Mouse (Mus musculus) stomach, postnatal 0 days (tissue): ENCODE results near the gene Hoxa10. TPM values are rescaled to one million over a fixed set of nuclear protein-coding genes. Genes with fewer than 3 reads are reported as not detected.
A peak's percentile ranks its signal among the peaks of the same experiment; 100 is the strongest.

Experiments used
- ATAC-seq: fragments of 200-750 bp; cut with Nextera tagmentation; 2 replicates; pipeline ENCODE4 v1.8.0; 2017; ENCODE audit not compliant: low FRiP score, low TSS enrichment
- DNase-seq: peaks from one replicate; pipeline ENCODE4 v3.0.0-alpha.2; 2016; ENCODE audit warnings: low spot score
- H3K27ac ChIP-seq: fragments of 300-500 bp; sonication (generic); replicated peaks from 2 replicates; pipeline ENCODE4 v1.5.1; 2014; ENCODE audit warnings: mild to moderate bottlenecking, control low read depth
- H3K27me3 ChIP-seq: fragments of 300-500 bp; sonication (generic); 2 replicates; pipeline ENCODE4 v1.6.1; 2014; ENCODE audit warnings: low read length; ENCODE audit not compliant: control insufficient read depth, insufficient read depth
- H3K36me3 ChIP-seq: fragments of 300-500 bp; sonication (generic); 2 replicates; pipeline ENCODE4 v1.6.1; 2014; ENCODE audit warnings: low read length, mixed read lengths; ENCODE audit not compliant: control insufficient read depth, insufficient read depth
- H3K4me1 ChIP-seq: fragments of 300-500 bp; sonication (generic); replicated peaks from 2 replicates; pipeline ENCODE4 v1.6.1; 2014; ENCODE audit warnings: antibody characterized with exemption; ENCODE audit not compliant: control insufficient read depth, insufficient read depth
- H3K4me2 ChIP-seq: fragments of 300-500 bp; sonication (generic); replicated peaks from 2 replicates; pipeline ENCODE4 v1.6.1; 2014; ENCODE audit warnings: low read depth, mild to moderate bottlenecking, control low read depth, moderate library complexity
- H3K4me3 ChIP-seq: fragments of 300-500 bp; sonication (generic); 2 replicates; pipeline ENCODE4 v1.5.1; 2014; ENCODE audit warnings: low read depth, low read length, control low read depth
- H3K9ac ChIP-seq: fragments of 300-500 bp; sonication (generic); 2 replicates; pipeline ENCODE4 v1.6.1; 2014; ENCODE audit warnings: mild to moderate bottlenecking, low read length, control low read depth, mixed read lengths
- H3K9me3 ChIP-seq: fragments of 300-500 bp; sonication (generic); 2 replicates; pipeline ENCODE4 v1.6.1; 2016; ENCODE audit warnings: low read length; ENCODE audit not compliant: control insufficient read depth
- CTCF ChIP-seq: IDR thresholded peaks from 2 replicates; pipeline ENCODE4 v1.5.1; 2016; ENCODE audit warnings: antibody characterized with exemption, low read depth, mild to moderate bottlenecking, moderate library complexity
- EP300 ChIP-seq: optimal IDR thresholded peaks from 2 replicates; pipeline ENCODE3; 2016; ENCODE audit warnings: antibody characterized with exemption
- WGBS: fragments of 180-500 bp; shearing (Covaris S2); extraction: QIAGEN DNeasy Blood & Tissue Kit; methylation state at CpG from one replicate; pipeline ENCODE4 v1.1.7; 2014; 5-methylcytosine and 5-hydroxymethylcytosine counted together
- polyA plus RNA-seq: library from polyadenylated mRNA; unstranded; fragments of >200 nt; fragmentation: Nextera tagmentation; extraction: Ambion mirVana; gene quantifications from 2 replicates; pipeline ENCODE4 v1.2.1, GENCODE M21; 2015

Hoxa10 gene
- polyA plus RNA-seq, 1 experiment from 2014 or later: not detected

DNA sequence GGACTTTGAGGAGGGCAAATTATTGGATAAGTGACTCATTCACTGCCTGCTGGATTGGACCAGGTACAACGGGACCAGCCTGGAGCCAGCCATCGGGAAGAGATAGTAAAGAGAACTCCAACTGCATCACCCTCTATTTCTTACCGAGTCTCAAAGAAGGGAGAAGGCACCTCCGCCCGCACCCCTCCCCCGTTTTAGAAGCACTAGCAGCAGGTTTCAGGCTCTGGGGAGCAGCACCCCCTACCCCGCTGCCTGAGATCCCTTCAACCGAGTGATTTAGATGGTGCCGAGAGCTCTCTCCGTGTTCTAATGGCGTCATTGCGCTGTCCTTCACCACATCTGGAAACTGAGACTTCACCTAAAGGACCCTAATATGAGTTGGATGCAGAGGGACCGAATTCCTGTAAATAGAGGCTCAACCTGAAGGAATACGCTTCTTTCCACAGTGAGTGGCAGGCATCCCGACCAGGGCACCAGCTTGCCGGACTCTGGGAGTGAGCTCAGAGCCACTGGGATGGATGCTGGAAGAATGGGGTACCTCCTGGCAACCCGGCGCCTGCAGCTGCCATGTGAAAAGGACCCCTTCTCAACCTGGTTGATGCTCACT lies 24.8 kb upstream of the Hoxa10 start:
- TF ChIP-seq CTCF (no peak), EP300 (no peak)

DNA sequence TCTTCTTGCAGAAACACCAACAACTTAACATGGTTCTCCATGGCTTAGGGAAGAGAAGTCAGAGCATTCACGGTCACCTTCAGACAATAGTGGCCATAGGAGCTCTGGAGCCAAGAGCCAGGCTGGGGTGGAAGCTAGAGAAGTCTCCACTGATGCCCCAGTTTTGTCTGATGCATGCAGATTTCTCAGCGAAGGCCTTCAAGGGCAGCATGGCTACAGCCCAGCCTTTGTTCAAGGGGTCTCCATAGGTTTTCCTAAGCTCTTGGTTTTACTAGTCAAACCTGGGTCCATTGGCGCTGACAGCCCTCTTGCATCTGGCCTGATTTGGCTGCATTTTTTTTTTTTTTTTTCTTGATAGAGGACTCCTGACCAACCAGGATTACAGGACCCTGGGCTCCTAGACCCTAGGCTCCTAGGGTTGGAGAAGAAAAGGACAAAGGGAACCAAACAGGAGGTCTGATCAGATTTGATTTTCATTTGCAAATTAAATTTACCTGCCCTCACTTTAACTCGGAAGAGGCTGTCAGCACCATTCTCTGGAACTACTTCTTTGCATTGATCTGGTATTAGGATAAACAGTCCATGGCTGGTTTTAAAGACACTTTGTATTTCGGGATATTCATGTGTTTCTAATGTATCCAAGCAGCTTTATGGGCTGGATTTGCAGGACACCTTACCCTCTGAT lies 23.6 kb upstream of the Hoxa10 start:
- H3K4me1 ChIP-seq: no peaks in the 10 kb centered on the region
- WGBS: 5% methylated on average over 5 of the region's 5 CpGs
- no peak for TF ChIP-seq EP300
- TF ChIP-seq CTCF: no peak
- no peak for DNase-seq
- no peak overlapping the region for H3K4me3 ChIP-seq
- no peaks in the 10 kb centered on the region for H3K36me3 ChIP-seq
- H3K9me3 ChIP-seq: no peaks in the 10 kb centered on the region
- no peak for ATAC-seq
- peaks cover 40% of the 10 kb centered on the region for H3K27me3 ChIP-seq
- no peak overlapping the region for H3K27ac ChIP-seq
- no peak overlapping the region for H3K4me2 ChIP-seq
- no peak overlapping the region for H3K9ac ChIP-seq

More for the DNA sequence above, 24.8 kb upstream of the Hoxa10 start:
- peaks cover 44% of the 10 kb centered on the region for H3K27me3 ChIP-seq
- ATAC-seq (no peak), DNase-seq (no peak)
- H3K27ac ChIP-seq: no peak overlapping the region
- 3% methylated on average over 18 of the region's 18 CpGs for WGBS
- no peaks in the 10 kb centered on the region for H3K4me1 ChIP-seq
- no peak overlapping the region for H3K9ac ChIP-seq
- no peak overlapping the region for H3K4me3 ChIP-seq
- H3K4me2 ChIP-seq: no peak overlapping the region
- no peaks in the 10 kb centered on the region for H3K9me3 ChIP-seq
- H3K36me3 ChIP-seq: no peaks in the 10 kb centered on the region

DNA sequence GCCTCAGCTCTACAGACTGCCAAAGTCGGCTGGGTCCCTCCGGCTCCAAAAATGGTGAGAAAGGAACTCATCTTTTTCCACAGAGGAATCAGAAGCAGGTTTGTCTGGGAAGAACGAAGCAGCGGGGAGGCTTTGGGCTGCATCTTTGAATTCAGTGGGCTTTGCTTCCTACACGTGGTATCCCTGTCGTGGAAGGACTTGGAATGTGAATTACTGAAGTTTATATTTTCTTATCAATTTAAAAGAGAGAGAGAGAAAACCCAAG lies 22.6 kb upstream of the Hoxa10 start:
- peaks cover 33% of the 10 kb centered on the region for H3K27me3 ChIP-seq
- DNase-seq (no peak), ATAC-seq (no peak)
- no peak overlapping the region for H3K4me2 ChIP-seq
- H3K27ac ChIP-seq: no peak overlapping the region
- no peak overlapping the region for H3K4me3 ChIP-seq
- no peak for TF ChIP-seq CTCF
- no peak for TF ChIP-seq EP300
- H3K9me3 ChIP-seq: no peaks in the 10 kb centered on the region
- no peaks in the 10 kb centered on the region for H3K4me1 ChIP-seq
- 3% methylated on average over 6 of the region's 6 CpGs for WGBS
- H3K36me3 ChIP-seq: no peaks in the 10 kb centered on the region
- H3K9ac ChIP-seq: no peak overlapping the region

DNA sequence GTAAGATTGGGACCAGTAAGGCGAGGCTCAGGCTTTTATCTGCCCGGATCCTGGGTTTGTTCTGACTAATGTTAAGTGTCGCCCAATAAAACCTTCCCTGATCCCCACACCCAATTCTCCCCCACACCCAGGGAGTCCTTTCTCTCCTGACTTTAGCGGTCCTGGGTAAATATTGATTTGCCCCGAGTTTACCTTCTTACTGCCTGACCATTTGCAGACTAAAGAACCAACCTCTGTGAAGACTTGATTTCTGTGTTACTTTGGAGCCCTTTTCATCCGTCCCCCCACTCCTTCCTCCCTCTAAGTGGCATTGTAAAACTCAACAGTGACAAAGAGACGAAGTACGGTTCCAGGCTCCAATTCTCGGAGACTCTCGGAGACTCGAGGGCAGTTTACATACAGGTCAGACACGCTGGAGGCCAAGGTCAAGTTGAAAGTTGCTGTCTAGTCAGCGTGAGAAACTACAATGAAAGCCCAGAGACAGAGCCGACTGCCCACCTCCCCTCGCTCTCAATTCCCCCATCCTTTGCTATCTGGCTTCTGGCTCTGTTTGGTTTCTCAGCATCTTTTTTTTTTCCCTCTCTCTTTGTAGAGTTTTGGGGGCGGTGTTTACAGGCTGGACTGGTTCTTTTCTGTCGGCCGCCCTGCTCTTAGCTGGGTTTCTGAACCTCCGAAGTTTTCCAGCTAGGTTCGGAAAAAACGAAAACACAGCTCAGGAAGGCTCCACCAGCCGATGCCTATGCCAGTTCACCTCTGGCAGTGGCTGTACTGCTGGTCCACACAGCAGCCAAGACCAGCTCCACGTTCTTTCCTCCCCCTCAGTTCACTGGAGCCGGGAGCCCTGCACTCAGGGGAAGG lies 22.0 kb upstream of the Hoxa10 start:
- no peak for TF ChIP-seq CTCF
- no peak for TF ChIP-seq EP300
- Histone ChIP-seq H3K4me3 (no peak overlapping the region), H3K4me2 (no peak overlapping the region), H3K9me3 (no peaks in the 10 kb centered on the region), H3K4me1 (no peaks in the 10 kb centered on the region), H3K36me3 (no peaks in the 10 kb centered on the region), H3K9ac (no peak overlapping the region), H3K27ac (no peak overlapping the region), H3K27me3 (peaks cover 28% of the 10 kb centered on the region)
- DNase-seq (no peak), ATAC-seq (no peak)
- 4% methylated on average over 24 of the region's 24 CpGs for WGBS

DNA sequence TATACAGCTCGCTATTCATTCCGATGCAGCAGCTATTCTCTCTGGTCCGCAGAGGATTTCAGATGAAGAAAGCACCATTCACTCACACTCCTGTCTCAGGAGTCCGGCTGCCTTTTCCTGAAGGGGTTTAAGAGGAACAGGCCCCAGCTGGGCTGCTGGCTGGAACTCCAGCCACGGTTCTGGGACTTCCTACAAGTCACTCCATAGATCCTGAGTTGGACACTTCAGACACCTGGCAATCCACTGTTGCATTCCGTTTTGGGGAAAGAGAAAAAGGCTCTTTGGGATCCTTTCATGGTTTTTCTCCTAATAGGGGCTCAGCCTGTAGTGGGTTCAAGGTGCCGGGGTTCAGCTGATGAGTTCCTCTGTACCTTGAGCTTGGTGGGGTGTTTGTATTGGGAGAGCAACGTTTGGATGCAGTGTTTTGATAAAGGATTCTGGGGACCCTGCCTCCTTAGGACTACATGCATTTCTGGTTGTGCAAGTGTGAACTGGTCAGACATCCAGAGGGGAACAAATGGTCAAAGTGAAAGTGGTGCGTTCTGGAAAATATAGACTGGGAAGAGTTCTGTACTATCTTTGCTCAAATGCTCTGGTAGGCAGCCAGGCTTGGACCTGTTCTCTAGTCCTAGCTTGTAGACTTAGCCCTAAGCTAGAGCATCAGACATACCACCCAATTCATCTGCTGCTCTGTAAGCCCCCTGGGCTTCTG lies 21.3 kb upstream of the Hoxa10 start:
- no peak overlapping the region for H3K27ac ChIP-seq
- H3K9ac ChIP-seq: no peak overlapping the region
- H3K4me3 ChIP-seq: no peak overlapping the region
- ATAC-seq: no peak
- H3K4me1 ChIP-seq: no peaks in the 10 kb centered on the region
- H3K9me3 ChIP-seq: no peaks in the 10 kb centered on the region
- peak; percentile 16 for DNase-seq
- 4% methylated on average over 9 of the region's 9 CpGs for WGBS
- H3K36me3 ChIP-seq: no peaks in the 10 kb centered on the region
- peaks cover 25% of the 10 kb centered on the region for H3K27me3 ChIP-seq
- H3K4me2 ChIP-seq: no peak overlapping the region
- TF ChIP-seq EP300 (no peak), CTCF (no peak)
